Mouse (Mus musculus) gastrocnemius, postnatal 4 days (tissue): Measurements from ENCODE around the gene Ip6k1. TPM values are rescaled to one million over a fixed set of nuclear protein-coding genes. Genes with fewer than 3 reads are reported as not detected.
A peak's percentile ranks its signal among the peaks of the same experiment; 100 is the strongest.

ENCODE experiments used
- DNase-seq, 2 experiments: peaks; one replicate each; pipeline ENCODE4 v3.0.0; 2021 to 2022; ENCODE audit warnings: low spot score in 2 of 2, mixed read lengths in 2 of 2
- long read RNA-seq, 2 experiments: library from polyadenylated mRNA; stranded (forward); transcript quantifications; one replicate each; pipeline ENCODE4 v2.0.0; 2021
- total RNA-seq, 2 experiments: library from RNA; stranded (reverse); gene quantifications; 2 replicates each; pipeline ENCODE4 v1.2.3; 2021

Ip6k1 gene
- total RNA-seq, result 10 to 100 TPM; 59.7 to 66.2 TPM
- long read RNA-seq, experiment 1, full-length matches to known transcripts, result 42 of 83 reads
- long read RNA-seq, experiment 1, partial matches to known transcripts, result 9 of 83 reads
- long read RNA-seq, experiment 1, other reads (novel, unspliced or antisense), result 32 of 83 reads
- long read RNA-seq, experiment 2, full-length matches to known transcripts, result 40 of 94 reads
- long read RNA-seq, experiment 2, partial matches to known transcripts, result 17 of 94 reads
- long read RNA-seq, experiment 2, other reads (novel, unspliced or antisense), result 37 of 94 reads

- peak; percentile 99 to 100 for DNase-seq
Measured at GRCm38 (mm10) chr9:108001922-108002770, at the start of gene Ip6k1. Ip6k1 (plus strand) TSS chr9:108002501.

- no peak for DNase-seq
Measured at GRCm38 (mm10) chr9:107955613-107956289, 46.5 kb upstream of the Ip6k1 start.

GRCm38 (mm10) chr9:107957141-107957540 lies 45.2 kb upstream of the Ip6k1 start:
- no peak for DNase-seq

- no peak for DNase-seq
Measured at GRCm38 (mm10) chr9:107959896-107960295, 42.4 kb upstream of the Ip6k1 start.

GRCm38 (mm10) chr9:107960928-107961327 lies 41.4 kb upstream of the Ip6k1 start:
- no peak for DNase-seq

GRCm38 (mm10) chr9:107961351-107961762 lies 40.9 kb upstream of the Ip6k1 start:
- no peak for DNase-seq

- no peak for DNase-seq
Measured at GRCm38 (mm10) chr9:107961881-107962280, 40.4 kb upstream of the Ip6k1 start.

GRCm38 (mm10) chr9:107962916-107963315 lies 39.4 kb upstream of the Ip6k1 start:
- DNase-seq, result no peak

GRCm38 (mm10) chr9:107963700-107964099 lies 38.6 kb upstream of the Ip6k1 start:
- DNase-seq, result peak; percentile 73 to 86

GRCm38 (mm10) chr9:107964681-107965080 lies 37.6 kb upstream of the Ip6k1 start:
- DNase-seq, result no peak

GRCm38 (mm10) chr9:107966676-107967075 lies 35.6 kb upstream of the Ip6k1 start:
- DNase-seq, result no peak

- DNase-seq, result no peak
Measured at GRCm38 (mm10) chr9:107967437-107967836, 34.9 kb upstream of the Ip6k1 start.

- no peak for DNase-seq
Measured at GRCm38 (mm10) chr9:107968531-107968930, 33.8 kb upstream of the Ip6k1 start.

- no peak for DNase-seq
Measured at GRCm38 (mm10) chr9:107970311-107970710, 32.0 kb upstream of the Ip6k1 start.

GRCm38 (mm10) chr9:107971690-107972541 lies 30.4 kb upstream of the Ip6k1 start:
- DNase-seq, result no peak

- DNase-seq, result no peak
Measured at GRCm38 (mm10) chr9:107974491-107975171, 27.7 kb upstream of the Ip6k1 start.

GRCm38 (mm10) chr9:107975399-107976386 lies 26.6 kb upstream of the Ip6k1 start, which contains the start of gene Uba7:
Uba7 (plus strand) TSS chr9:107975505.
- DNase-seq, result no peak

GRCm38 (mm10) chr9:107978815-107979214 lies 23.5 kb upstream of the Ip6k1 start:
- no peak for DNase-seq
